In the genomic region with DNA sequence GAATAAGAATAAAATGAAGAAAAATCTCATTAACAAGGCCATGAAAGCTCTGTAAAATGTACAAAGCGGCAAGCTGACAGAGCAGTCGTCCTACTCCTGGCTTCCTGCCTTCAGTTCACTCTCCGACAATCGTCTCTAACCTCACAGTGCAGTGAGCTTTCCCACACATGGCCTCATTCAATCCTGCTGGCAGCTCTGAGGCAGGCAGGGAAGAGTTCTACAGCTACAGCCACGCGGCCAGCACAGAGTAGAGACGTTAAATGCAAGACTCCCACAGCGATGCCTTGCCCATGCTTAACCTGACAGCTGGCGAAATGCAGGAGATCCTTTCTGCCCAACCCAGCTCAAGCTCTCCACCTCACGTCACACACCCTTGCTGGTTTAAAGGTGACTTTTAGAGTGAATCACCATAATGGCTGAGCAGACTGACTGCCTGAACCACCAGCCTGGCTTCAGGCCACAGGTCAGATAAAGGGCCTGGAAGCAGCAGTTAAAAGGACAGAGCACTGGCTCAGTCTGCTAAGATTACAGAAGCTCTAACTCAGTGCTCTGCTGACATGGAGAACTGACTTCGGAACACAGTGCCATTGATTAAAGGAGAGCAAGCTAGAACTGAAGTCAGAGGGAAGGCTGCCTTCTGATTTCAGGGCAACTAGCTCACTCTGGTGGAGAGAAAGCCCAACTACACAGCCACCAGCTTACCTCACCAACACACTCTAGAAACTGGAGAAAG, we compare ENCODE assay signal across 8 mouse cellular contexts. TPM values are rescaled to one million over a fixed set of nuclear protein-coding genes. Genes with fewer than 3 reads are reported as not detected.
DNase-seq lines count a peak whose midpoint lies in the region; ATAC-seq and TF ChIP-seq lines count a peak whose summit lies in the region.

No protein-coding gene starts in this region.

- no peak for DNase-seq in forebrain, embryonic 11.5 days (ENCODE audit: low spot score)
- peak; percentile 78 to 79 for DNase-seq in cerebellum, postnatal 14 days
- DNase-seq in frontal cortex, postnatal 36 days (ENCODE audit: low spot score in 2 of 2): peak; percentile 46 to 72
- DNase-seq in hindbrain, postnatal 0 days (ENCODE audit: low spot score): peak; percentile 89
- DNase-seq in left cerebral cortex, adult 18-20 months (ENCODE audit: low spot score in 2 of 2): peak; percentile 47 to 60
- DNase-seq in mesoderm, embryonic 11.5 days (ENCODE audit: low read depth, low spot score): peak; percentile 68

- no peak overlapping the region for H3K9ac ChIP-seq in forebrain, embryonic 12.5 days
- no peak overlapping the region for H3K9ac ChIP-seq in forebrain, embryonic 11.5 days (ENCODE audit: low read length)
- no peak overlapping the region for H3K9ac ChIP-seq in hindbrain, postnatal 0 days (replicated peaks; ENCODE audit: low read length)
- peak overlapping the region; percentile 13; the same call in 1 of the 2 replicates for H3K9ac ChIP-seq in stomach, embryonic 16.5 days (ENCODE audit: low read length)

- H3K4me3 ChIP-seq in forebrain, embryonic 12.5 days (replicated peaks): no peak overlapping the region
- no peak overlapping the region for H3K4me3 ChIP-seq in forebrain, embryonic 11.5 days (ENCODE audit: low read depth, low read length)
- H3K4me3 ChIP-seq in hindbrain, postnatal 0 days (ENCODE audit: low read length): no peak overlapping the region
- no peak overlapping the region for H3K4me3 ChIP-seq in stomach, embryonic 16.5 days (replicated peaks; ENCODE audit: low read length)

- no peak overlapping the region for H3K27ac ChIP-seq in forebrain, embryonic 12.5 days
- no peak overlapping the region for H3K27ac ChIP-seq in forebrain, embryonic 11.5 days (ENCODE audit: low read depth, low read length)
- H3K27ac ChIP-seq in hindbrain, postnatal 0 days: peak overlapping the region; percentile 2; the same call in 1 of the 2 replicates
- H3K27ac ChIP-seq in stomach, embryonic 16.5 days (ENCODE audit: low read length): no peak overlapping the region

- WGBS in forebrain, embryonic 12.5 days: 86% methylated on average over 11 of the region's 11 CpGs
- 83% methylated on average over 11 of the region's 11 CpGs for WGBS in forebrain, embryonic 11.5 days
- 35% methylated on average over 11 of the region's 11 CpGs for WGBS in hindbrain, postnatal 0 days
- 46% methylated on average over 11 of the region's 11 CpGs for WGBS in stomach, embryonic 16.5 days

- H3K4me2 ChIP-seq in forebrain, embryonic 12.5 days: no peak overlapping the region
- H3K4me2 ChIP-seq in forebrain, embryonic 11.5 days (ENCODE audit: low read depth, low read length, severe bottlenecking): no peak overlapping the region
- peak overlapping the region; percentile 28; the same call in 1 of the 2 replicates for H3K4me2 ChIP-seq in hindbrain, postnatal 0 days (ENCODE audit: low read depth, low read length)
- peak overlapping the region; percentile 23 for H3K4me2 ChIP-seq in stomach, embryonic 16.5 days (ENCODE audit: low read depth, low read length)

- H3K4me1 ChIP-seq in forebrain, embryonic 12.5 days: peaks cover 3% of the 10 kb centered on the region; the same call in 1 of the 2 replicates
- H3K4me1 ChIP-seq in forebrain, embryonic 11.5 days (replicated peaks; ENCODE audit: control insufficient read depth, insufficient read depth, low read length): no peaks in the 10 kb centered on the region
- 0 out of 2 replicates have a peak, but pooled peaks cover 4% of the 10 kb centered on the region for H3K4me1 ChIP-seq in hindbrain, postnatal 0 days (ENCODE audit: insufficient read depth, low read length)
- H3K4me1 ChIP-seq in stomach, embryonic 16.5 days (ENCODE audit: control insufficient read depth, insufficient read depth, low read length): 0 out of 2 replicates have a peak, but pooled peaks cover 5% of the 10 kb centered on the region

- H3K9me3 ChIP-seq in forebrain, embryonic 12.5 days: no peaks in the 10 kb centered on the region
- no peaks in the 10 kb centered on the region for H3K9me3 ChIP-seq in forebrain, embryonic 11.5 days (ENCODE audit: control insufficient read depth, low read length)
- no peaks in the 10 kb centered on the region for H3K9me3 ChIP-seq in hindbrain, postnatal 0 days (ENCODE audit: low read length)
- no peaks in the 10 kb centered on the region for H3K9me3 ChIP-seq in stomach, embryonic 16.5 days (replicated peaks; ENCODE audit: control insufficient read depth, low read length)

- TF ChIP-seq CTCF in hindbrain, postnatal 0 days (IDR thresholded peaks at IDR 0.05; ENCODE audit: low read depth): peak; percentile 93

- no peaks in the 10 kb centered on the region for H3K36me3 ChIP-seq in forebrain, embryonic 12.5 days (replicated peaks)
- no peaks in the 10 kb centered on the region for H3K36me3 ChIP-seq in forebrain, embryonic 11.5 days (ENCODE audit: control insufficient read depth, insufficient read depth, low read length)
- no peaks in the 10 kb centered on the region for H3K36me3 ChIP-seq in hindbrain, postnatal 0 days (ENCODE audit: insufficient read depth, low read length)
- no peaks in the 10 kb centered on the region for H3K36me3 ChIP-seq in stomach, embryonic 16.5 days (ENCODE audit: control insufficient read depth, insufficient read depth, low read length)

- ATAC-seq in forebrain, embryonic 12.5 days (ENCODE audit: low FRiP score): 0 out of 2 replicates have a peak, but pooled peaks have one; percentile 27
- ATAC-seq in forebrain, embryonic 11.5 days (replicated peaks; ENCODE audit: low FRiP score): no peak
- peak; percentile 90 for ATAC-seq in hindbrain, postnatal 0 days
- ATAC-seq in stomach, embryonic 16.5 days (ENCODE audit: insufficient read depth, low FRiP score): peak; percentile 66; the same call in 1 of the 2 replicates

- H3K27me3 ChIP-seq in forebrain, embryonic 12.5 days: no peaks in the 10 kb centered on the region
- H3K27me3 ChIP-seq in forebrain, embryonic 11.5 days (ENCODE audit: control insufficient read depth, insufficient read depth, low read length): no peaks in the 10 kb centered on the region
- no peaks in the 10 kb centered on the region for H3K27me3 ChIP-seq in hindbrain, postnatal 0 days (ENCODE audit: insufficient read depth, low read length)
- H3K27me3 ChIP-seq in stomach, embryonic 16.5 days (ENCODE audit: control insufficient read depth, insufficient read depth, low read length): no peaks in the 10 kb centered on the region

RNA-seq across cellular contexts. Expression of gene Shq1, which starts 25.3 kb away (rescaled TPM):
- polyA plus RNA-seq in forebrain, embryonic 12.5 days (2016; fragmentation: Nextera tagmentation; extraction: Ambion mirVana): 18.0 and 18.5 TPM in 2 replicates
- polyA plus RNA-seq in forebrain, embryonic 11.5 days (2014; fragmentation: Nextera tagmentation; extraction: Ambion mirVana): 17.6 and 19.2 TPM in 2 replicates
- total RNA-seq in hindbrain, postnatal 0 days (2014; rRNA removed): 4.1 and 8.1 TPM in 2 replicates
- polyA plus RNA-seq in hindbrain, postnatal 0 days (2015; fragmentation: Nextera tagmentation; extraction: Ambion mirVana): 4.3 and 5.1 TPM in 2 replicates
- total RNA-seq in left cerebral cortex, adult 18-20 months (2021): 1 to 10 TPM; 5.7 to 5.8 TPM
- polyA plus RNA-seq in stomach, embryonic 16.5 days (2015; fragmentation: Nextera tagmentation; extraction: Ambion mirVana): 15.9 and 17.2 TPM in 2 replicates

RNA-seq across cellular contexts. Expression of gene Gxylt2, which starts 58.9 kb away (rescaled TPM):
- polyA plus RNA-seq in forebrain, embryonic 12.5 days (2016; fragmentation: Nextera tagmentation; extraction: Ambion mirVana): 1.8 and 3.5 TPM in 2 replicates
- polyA plus RNA-seq in forebrain, embryonic 11.5 days (2014; fragmentation: Nextera tagmentation; extraction: Ambion mirVana): 2.8 and 3.2 TPM in 2 replicates
- total RNA-seq in hindbrain, postnatal 0 days (2014; rRNA removed): 1.9 and 2.5 TPM in 2 replicates
- polyA plus RNA-seq in hindbrain, postnatal 0 days (2015; fragmentation: Nextera tagmentation; extraction: Ambion mirVana): 2.4 and 2.7 TPM in 2 replicates
- 1 to 10 TPM; 1.2 to 1.3 TPM for total RNA-seq in left cerebral cortex, adult 18-20 months (2021)
- polyA plus RNA-seq in stomach, embryonic 16.5 days (2015; fragmentation: Nextera tagmentation; extraction: Ambion mirVana): 1.3 and 1.4 TPM in 2 replicates

Comparison
In these comparisons a context has a peak if more than half of its experiments do, and no peak if none do; other contexts are left out.
1. H3K4me2 ChIP-seq: peak in hindbrain, postnatal 0 days (single experiment) and stomach, embryonic 16.5 days (single experiment); none in forebrain, embryonic 12.5 days (single experiment) and forebrain, embryonic 11.5 days (single experiment).